Mouse (Mus musculus): ENCODE data around the gene Tle2. TPM values are rescaled to one million over a fixed set of nuclear protein-coding genes. Genes with fewer than 3 reads are reported as not detected.

Tle2 gene
- total RNA-seq, 2 experiments from 2014 or later: 23.7 to 37.6 TPM

DNA sequence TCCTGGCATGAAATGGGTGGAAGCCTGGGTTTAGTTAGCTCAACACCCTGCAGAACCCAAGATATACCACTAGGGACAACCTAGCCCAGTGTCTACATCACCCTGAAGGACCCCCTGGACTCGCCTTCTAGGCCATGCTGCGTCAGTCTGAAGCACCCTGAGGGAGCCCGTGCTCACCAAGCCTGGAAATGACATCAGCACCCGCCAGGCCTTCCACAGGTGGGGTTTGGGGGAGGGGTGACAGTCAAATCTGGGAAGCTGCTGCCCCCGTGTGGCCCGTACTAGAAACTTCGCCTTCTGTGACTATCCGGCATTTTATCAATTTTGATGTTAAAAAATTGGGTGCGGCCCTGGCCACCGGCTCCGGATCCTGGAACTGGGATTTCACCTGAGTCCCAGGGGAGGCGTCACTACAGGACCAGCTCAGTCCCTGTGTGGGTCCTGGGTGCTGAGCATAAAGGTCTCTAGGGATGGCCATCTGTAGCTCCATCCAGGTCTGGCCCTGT, 22.7 kb upstream of the Tle2 start:
- intact Hi-C loops (cut with DNase I): loop anchor here (5.0 kb wide), 1 partner anchor 34 kb away; no protein-coding TSS in a partner anchor
- DNase-seq (ENCODE audit: low spot score in 2 of 2): peak; percentile 77 to 78

DNA sequence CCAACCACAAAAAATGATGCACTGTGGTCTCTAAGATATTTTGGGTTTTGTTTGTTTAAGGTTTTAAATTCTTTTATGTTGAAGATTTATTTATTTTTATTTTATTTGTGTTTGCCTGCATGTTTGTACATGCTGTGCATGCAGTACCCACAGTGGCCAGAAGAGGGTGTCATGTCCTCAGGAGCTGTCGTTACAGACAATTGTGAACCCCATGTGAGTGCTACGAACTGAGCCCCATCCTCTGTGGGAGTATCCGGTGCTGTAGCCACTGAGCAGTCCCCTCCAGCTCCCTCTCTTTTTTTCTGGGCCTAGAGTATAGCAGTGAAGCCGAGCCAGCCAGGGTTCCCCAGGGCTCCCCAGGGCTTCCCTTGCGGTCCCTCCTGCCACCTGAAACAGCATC, 21.1 kb upstream of the Tle2 start:
- no peak for DNase-seq (ENCODE audit: low spot score in 2 of 2)
- intact Hi-C loops (cut with DNase I): loop anchor here (5.0 kb wide), 1 partner anchor 36 kb away; no protein-coding TSS in a partner anchor

DNA sequence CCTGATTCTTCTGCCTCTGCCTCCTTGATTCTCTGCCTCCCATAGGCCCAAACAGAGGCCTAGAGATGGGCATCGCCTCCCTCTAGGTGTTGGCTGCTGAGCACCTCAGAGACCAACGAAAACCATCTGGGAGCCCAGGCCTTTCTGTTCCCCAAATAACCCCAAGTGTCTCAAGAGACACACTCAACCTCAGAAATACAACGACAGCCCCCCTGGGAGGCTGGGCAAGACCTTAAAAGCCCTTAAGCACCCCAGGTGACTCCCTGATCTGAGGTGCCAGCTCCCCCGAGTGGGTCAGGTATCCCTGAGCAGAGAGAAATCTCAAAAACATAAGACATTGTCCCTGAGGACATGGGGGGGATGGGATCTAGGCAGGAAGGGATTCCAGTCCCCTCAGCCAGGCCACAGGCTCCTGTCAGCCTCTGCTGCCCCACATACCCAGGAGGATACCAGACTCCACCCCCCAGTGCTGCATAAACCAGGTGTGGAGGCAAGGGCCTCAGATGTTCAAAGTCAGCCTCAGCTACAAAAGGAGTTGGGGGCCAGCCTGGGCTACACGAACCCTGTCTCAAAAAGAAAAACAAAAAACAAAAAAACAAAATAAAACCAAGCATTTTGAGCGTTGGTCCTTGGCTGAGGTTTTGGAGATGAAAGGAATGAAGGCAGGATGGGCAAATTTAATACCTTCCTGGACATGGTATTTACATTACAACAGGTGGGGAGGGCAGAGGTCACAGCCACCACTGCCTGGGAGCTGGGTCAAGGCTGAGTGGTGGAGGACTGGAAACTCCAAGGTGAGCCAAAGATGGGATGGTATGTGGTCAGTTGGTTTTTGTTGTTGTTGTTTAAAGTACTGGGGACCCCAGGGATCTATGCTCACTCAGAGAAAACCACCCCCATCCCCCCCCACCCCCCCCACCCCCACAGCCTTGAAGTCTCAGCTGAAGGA, 20.3 kb upstream of the Tle2 start:
- intact Hi-C loops (cut with DNase I): loop anchor here (5.0 kb wide), 1 partner anchor 37 kb away; no protein-coding TSS in a partner anchor
- no peak for DNase-seq (ENCODE audit: low spot score in 2 of 2)

DNA sequence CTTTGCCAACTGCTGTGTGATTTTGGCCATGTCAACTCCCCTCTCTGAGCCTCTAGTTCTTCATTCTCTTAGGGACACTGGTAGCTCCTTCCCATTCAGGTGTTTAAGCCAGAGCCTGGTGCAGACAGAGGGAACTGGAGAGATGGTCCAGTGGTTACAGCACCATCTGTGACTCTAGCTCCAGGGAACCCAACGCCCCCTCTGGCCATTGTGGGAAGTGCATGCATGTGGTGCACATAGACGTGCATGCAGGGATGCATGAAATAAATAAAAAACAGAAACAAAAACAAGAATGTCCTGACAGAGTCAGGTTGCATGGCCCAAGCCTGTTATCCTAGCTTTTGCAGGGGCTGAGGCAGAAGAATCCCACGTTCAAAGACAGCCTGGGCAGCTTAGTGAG, 18.1 kb upstream of the Tle2 start:
- intact Hi-C loops (cut with DNase I): no loop called here

DNA sequence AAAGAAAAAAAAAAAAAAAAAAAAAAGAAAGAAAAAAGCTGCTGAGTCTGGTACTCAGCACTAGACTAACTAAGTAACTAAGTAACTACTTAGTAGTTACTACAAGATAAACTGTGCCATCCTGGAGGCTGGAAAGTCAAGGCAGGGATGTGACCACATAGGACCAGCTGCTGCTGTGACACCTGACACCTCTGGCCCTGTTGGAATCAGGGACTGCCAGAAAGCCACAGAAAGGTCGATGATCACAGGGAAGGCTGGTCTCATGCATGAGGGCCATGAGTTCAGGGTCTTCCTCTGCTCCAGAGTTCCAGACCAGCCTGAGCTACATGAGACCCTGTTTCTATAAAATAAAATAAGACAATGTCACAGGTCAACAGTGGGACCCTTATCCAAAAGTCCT, 16.9 kb upstream of the Tle2 start:
- intact Hi-C loops (cut with DNase I): no loop called here
- no peak for DNase-seq (ENCODE audit: low spot score in 2 of 2)

More for the DNA sequence above, 18.1 kb upstream of the Tle2 start:
- DNase-seq (ENCODE audit: low spot score in 2 of 2): no peak

DNA sequence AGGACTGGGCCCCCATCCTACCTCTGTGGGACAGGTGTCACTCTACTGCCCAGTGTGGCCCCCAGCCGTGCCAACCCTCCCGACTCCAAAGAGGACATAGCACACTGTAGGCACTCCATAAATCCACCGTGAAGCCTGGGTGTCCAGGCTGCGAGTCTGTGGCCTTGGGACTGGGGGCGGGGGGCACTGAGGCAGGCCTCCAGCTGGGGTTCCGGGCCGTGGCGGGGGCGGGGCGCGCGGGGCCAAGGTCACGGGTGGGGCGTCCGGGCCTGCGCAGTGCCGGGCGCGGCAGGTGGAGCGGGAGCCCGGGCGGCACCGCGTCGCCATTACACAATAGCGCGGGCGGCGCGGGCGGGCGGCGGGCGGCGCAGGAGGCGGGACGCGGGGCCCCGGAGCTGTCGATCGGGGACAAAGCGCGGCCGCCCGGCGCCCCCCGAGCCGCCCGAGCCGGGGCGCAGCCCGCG, 15.2 kb upstream of the Tle2 start, which contains the start of gene Aes:
Gene Aes (plus strand): TSS at position 326 of the 464 bp plus-strand sequence.
- intact Hi-C loops (cut with DNase I): no loop called here
- peak; percentile 77 to 81 for DNase-seq (ENCODE audit: low spot score in 2 of 2)

DNA sequence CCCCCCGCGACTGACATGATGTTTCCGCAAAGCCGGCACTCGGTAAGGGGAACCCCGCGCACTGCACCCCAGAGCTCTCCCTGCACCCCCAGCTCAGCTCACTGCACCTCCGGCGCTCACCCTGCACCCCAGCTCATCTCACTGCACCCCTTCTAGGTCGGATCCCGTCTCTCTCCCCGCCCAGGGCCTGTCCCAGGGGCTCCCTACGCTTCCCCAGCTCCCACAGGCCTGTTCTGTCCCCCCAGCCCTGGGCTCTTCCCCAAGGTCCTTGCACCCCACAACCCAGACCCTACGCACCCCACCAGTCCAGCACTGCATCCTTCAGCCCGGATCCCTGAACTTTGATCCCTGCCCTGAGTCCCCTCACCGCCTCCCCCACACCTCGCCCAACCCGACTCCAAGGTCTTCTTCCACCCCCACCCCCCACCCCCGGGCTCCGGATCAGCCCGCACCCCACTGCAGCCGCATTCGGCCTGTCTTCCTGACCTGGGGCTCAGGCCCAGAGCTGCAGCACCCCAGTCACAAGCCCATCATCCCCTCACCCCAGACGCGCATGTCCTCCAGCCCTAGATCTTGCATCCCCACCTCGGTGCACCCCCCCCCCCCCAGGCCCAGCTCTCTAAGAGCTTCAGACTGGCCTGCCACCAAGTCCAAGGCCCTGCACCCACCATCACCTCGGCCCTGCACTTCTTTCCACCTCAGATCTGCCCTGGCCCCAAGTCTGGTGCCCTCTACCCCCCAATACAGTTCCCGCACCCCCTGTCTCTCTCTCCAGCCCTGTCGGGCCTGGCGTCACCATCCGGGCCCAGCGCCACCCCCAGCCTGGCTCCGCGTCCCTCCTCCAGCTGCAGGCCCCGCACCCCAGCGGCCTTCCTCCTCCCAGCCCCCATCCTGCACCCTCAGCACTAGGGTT, 14.5 kb upstream of the Tle2 start:
- intact Hi-C loops (cut with DNase I): no loop called here
- DNase-seq (ENCODE audit: low spot score in 2 of 2): peak; percentile 80 to 83

DNA sequence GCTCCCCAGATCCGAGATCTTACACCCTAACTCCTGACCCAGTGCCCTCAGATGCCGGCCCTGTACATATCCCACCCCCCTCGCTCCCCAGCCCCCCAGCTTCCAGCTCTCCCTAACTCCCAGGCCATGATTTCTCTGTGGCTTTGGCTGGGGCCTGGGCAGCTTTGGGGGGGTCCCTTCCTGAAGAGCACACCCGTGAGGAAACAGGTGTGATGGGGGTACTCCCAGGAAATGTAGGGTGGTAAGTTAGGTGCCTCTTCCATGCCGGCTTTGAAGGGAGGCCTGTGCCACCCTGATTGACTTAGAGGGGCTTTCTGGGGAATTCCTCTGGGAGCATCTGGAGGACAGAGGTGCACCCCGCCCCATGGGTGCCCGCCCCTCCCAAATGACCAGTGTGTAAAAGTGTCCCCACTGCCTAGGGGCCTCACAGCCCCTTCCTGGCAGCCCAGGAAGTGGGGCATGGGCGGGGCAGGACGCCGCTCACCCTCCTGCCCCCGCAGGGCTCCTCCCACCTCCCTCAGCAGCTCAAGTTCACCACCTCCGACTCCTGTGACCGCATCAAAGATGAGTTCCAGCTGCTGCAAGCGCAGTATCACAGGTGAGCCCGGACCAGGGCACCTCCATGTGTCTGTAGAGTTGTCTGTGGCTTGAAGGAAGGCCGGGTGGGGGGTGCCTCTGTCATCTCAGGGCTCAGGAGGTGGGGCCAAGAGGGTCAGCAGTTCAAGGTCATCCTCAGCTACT, 13.5 kb upstream of the Tle2 start:
- no peak for DNase-seq (ENCODE audit: low spot score in 2 of 2)
- intact Hi-C loops (cut with DNase I): no loop called here

DNA sequence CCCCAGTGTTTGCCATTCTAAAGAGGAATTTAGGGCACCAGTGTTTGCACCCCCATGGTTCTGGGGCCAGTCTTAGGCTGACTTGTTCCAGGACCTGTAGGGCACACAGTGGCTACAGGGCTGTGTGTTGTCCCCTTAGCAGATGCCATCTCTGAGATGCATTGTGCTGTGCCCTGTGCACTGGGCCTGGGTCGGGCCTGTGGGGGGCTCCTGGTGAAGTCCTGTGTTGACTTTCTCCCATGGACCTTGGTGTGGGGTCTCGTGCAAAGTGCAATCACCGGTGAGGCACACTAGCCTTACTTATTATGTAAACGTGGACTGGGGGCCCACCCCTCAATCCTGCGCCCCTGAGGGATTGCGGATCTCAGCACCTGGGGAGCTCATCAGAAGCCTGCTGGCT, 11.9 kb upstream of the Tle2 start:
- DNase-seq (ENCODE audit: low spot score in 2 of 2): no peak

DNA sequence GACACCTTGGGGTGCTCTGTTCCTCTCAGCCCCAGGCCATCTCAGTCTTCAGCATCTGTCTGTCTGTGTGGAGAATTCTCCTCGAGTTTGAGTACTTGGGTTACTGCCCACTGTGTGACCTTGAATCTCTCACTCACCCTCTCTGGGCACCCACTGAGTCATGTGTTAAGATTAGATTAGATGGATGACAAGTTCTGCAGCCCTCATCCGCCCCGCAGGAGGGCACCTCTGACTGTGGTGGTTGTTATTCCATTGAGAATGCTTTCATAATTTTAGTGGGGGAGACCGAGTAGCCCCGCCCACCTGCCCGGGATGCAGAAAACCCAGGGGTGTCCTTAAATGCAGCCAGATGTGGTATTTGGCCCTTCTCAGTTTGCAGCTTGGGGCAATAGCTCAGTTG, 10.9 kb upstream of the Tle2 start:
- intact Hi-C loops (cut with DNase I): loop anchor here (2.0 kb wide), 1 partner anchor 41 kb away; no protein-coding TSS in a partner anchor
- DNase-seq (ENCODE audit: low spot score in 2 of 2): no peak

More for the DNA sequence above, 11.9 kb upstream of the Tle2 start:
- intact Hi-C loops (cut with DNase I): loop anchor here (2.0 kb wide), 1 partner anchor 42 kb away; no protein-coding TSS in a partner anchor

DNA sequence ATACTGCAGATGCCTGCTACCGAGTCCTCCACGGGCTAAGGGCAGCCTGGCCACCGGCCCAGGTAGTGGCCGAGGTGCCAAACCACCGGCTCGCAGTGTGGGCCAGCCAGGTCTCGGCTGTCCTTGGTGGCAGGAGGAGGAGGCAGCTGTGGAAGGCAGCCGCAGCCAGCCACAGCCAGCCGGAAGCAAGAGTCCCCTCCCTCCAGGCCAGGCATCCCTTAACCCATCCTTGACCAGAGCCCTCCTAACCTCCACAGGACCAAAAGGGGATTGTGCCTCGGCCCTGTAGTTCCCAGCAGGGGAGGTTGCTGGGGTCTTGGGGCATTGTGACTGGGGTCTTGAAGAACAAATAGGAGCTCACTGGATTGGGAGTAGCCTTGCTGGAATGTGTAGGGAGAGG, 10.1 kb upstream of the Tle2 start:
- intact Hi-C loops (cut with DNase I): no loop called here
- DNase-seq (ENCODE audit: low spot score in 2 of 2): no peak

DNA sequence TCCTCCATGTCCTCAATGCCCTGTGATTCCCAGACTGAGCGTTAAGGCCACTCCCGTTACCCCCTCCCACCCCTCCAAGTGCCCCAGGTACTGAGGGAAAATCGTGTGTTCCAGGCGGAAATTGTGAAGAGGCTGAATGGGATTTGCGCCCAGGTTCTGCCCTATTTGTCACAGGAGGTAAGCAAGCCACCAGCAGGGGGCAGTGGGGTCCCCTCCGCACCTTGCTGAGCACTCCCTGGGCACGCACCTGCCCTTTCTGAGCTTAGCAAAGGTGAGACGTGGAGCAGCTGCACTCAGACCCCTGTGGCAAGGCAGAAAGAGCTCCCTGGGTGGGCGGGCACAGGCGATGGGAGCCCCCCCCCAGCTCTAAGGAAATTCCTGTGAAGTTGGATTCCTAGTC, 9.6 kb upstream of the Tle2 start:
- no peak for DNase-seq (ENCODE audit: low spot score in 2 of 2)
- intact Hi-C loops (cut with DNase I): no loop called here

DNA sequence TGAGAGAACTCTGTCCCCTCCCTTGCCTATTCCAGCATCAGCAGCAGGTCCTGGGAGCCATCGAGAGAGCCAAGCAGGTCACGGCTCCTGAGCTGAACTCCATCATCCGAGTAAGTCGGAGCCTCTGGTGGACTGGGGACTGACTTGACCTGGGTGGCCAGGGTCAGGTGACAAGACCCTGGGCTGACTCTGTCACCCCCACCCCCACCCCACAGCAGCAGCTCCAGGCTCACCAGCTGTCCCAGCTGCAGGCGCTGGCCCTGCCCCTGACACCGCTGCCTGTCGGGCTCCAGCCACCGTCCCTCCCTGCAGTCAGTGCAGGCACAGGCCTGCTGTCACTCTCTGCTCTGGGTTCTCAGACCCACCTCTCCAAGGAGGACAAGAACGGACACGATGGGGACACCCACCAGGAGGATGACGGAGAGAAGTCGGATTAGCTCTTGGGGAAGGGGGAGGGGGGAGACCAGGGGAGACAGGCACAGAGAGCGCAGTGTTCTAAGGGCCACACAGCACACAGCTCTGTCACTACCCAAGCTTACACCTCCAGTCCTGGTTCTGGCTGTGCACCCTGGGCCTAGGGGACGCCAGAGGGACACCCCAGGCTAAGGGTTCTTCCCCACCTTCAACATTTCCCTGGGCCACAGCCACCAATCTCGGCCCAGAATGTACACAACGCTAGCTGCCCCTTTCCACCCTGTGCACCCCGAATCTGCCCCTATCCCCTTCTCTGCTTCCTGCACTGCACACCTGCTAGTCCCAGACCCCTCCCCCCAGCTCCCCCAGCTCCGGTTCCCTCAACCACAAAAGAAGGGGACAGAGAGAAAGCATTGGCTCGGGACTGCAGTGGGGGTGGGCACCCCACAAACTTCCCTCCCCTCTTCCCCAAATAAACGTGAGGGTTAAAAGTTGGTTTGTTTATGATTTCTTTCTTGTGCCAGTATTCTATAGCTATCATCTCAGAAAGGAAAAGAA, 8.8 kb upstream of the Tle2 start:
- no peak for DNase-seq (ENCODE audit: low spot score in 2 of 2)
- intact Hi-C loops (cut with DNase I): no loop called here

DNA sequence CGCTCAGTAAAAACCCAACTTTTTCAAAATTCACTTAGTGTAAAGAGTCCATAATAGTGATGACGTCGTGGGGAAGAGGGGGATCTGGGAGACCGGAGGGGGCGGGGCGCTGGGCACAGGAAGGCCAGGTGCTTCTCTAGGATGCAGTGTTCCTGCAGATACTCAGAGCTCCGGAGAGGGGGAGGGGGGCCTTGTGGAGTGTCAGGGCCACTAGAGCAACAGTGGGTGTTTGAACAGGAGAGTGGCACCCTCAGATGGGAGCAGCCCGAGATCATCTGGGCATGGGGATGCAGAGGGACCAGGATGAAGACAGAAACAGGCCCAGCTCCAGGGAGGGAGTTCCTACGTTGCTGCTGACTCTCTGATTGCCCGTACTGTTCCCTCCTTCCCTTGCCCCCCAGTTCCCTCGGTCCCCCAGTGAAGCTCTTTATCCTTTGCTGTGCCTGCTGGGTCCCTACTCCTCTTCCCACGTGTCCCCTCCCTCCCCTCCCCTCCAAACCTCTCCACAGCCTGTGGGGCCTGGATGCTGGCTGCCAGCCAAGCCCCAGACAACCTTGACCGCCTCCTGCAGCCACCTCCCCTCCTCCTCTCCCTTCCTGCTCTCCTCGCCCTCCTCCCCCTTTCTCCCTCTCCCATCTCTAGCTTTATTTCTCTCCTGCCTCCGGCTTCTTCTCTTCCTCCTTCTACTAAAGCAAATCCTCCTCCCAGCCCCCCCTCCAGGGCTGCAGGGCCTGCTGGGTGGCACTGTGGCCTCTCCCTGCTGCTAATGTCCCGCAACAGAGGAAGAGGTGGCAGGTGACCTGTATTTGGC, 5.8 kb upstream of the Tle2 start:
- no peak for DNase-seq (ENCODE audit: low spot score in 2 of 2)

DNA sequence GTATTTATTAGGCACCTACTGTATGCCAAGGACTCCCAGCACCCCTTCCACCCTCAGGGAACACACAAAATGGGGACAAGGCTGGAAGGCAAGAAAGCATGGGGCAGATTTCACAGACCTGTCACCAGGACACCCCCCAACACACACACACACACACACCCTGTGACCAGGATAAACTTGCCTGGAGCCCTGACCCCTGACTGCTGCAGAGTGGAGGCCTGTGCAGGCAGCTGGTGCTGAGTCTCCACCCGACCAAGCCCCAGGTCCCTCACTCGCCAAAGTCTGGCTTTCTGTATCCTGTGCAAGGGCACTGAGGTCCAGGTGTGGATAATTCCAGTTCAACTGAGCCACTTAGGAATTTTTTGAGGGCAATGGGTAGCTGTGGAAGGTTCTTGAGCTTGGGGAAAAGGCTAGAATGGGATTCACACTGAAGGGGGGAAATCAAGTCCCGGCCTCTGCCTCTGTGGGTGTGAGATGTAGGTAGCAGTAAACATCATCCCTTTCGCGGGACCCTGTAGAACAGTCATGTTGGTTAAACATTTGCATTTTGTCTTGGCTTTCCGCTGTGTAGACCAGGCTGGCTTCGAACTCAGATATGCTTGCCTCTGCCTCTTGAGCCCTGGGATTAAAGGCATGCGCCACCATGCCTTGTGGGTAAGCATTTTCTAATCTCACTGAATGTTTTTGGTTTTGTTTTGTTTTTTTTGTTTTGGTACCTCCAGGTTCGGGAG, 4.7 kb upstream of the Tle2 start:
- DNase-seq (ENCODE audit: low spot score in 2 of 2): no peak
- intact Hi-C loops (cut with DNase I): no loop called here

More for the DNA sequence above, 5.8 kb upstream of the Tle2 start:
- intact Hi-C loops (cut with DNase I): no loop called here

DNA sequence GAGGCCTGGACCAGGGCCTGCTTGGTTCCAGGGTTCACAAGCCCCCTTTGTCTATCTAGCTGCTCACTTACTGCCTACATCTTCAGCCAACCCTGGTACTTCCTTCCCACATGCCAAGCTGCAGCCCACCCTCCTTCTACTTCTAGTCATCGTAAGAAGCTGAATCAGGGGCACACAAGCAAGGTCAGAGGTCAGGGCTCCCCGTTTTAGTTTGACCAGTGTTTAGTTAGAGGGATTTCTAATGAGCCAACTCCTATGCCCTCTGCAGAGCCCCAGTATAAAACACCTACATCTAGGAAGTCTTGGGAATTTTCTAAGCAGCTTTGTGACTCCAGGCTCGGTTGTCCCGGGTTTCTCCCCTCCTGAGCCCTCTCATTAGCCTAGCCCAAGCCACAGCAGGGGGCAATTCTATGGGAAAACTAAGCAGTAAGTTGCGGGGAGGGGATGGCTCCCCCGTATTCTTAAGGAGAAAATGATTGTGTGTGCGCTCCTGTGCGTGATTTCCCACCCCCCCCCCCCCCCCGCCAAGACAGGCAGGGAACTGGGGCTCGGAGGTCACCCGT, 4.0 kb upstream of the Tle2 start:
- DNase-seq (ENCODE audit: low spot score in 2 of 2): no peak
- intact Hi-C loops (cut with DNase I): no loop called here
